Mouse (Mus musculus) olfactory bulb, adult 2 months (tissue): ENCODE data around the gene Sf3b2.

Source experiments
- CTCF ChIP-seq: fragments of 200-500 bp; IDR thresholded peaks from 2 replicates; pipeline ENCODE4 v1.5.1; 2012; ENCODE audit warnings: low read depth, mild to moderate bottlenecking, low read length, moderate library complexity; ENCODE audit not compliant: insufficient read depth
- POLR2A ChIP-seq: fragments of 200-500 bp; IDR thresholded peaks from 2 replicates; pipeline ENCODE4 v1.6.1; 2012; ENCODE audit warnings: mild to moderate bottlenecking, low read depth, low read length, moderate library complexity; ENCODE audit not compliant: insufficient read depth

DNA sequence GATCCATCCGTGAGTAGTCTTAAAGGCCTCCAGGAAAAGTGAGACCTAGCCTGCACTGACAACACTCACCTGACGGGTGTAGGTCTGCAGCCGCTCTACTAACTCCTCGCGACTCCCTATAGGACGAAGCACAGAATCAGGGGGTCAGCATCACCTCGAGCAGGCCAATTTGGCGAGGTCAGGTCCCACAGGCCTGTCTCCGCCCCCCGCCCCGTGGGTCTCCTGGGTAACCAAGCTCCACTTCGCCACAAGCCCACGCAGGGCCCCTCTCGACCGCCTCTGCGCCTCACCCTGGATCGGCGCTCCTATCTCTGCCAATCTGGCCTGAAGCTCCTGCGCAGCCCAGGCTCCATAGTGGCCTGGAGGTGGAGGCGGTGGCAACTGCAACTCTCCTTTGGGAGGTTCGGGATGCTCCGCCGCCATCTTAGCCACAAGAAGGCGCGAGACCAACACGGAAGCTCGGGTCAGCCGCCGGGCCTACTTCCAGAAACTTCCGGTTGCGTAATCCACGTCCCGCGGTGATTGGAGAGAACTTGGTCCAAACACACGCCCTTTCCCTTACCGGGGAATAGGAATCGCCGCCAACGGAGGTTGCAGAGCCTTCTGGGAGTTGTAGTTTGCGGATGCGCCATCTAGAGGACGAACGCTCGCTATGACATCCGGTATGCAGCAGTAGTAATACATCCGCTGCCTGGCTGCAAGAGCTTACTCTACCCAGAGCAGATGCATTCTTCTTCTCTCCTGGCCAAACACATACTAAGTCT, at the start of gene Sf3b2:
- peak; percentile 61; the same call in 1 of the 2 replicates for TF ChIP-seq POLR2A
- 0 out of 2 replicates have a peak, but pooled peaks have one; percentile 7 for TF ChIP-seq CTCF
